Mouse (Mus musculus) liver, embryonic 14.5 days (tissue): ENCODE data around the gene Actn1.

ENCODE experiments used
- CTCF ChIP-seq: IDR thresholded peaks from 2 replicates; pipeline ENCODE4 v1.5.1; 2016; ENCODE audit warnings: antibody characterized with exemption, low read depth, control low read depth
- EP300 ChIP-seq: IDR thresholded peaks from 2 replicates; pipeline ENCODE4 v1.6.1; 2016; ENCODE audit warnings: antibody characterized with exemption, low read depth

- no peak for TF ChIP-seq CTCF
- no peak for TF ChIP-seq EP300
Observed at GRCm38 (mm10) chr12:80234226-80234625, 25.9 kb downstream of the Actn1 start.
